Mouse (Mus musculus): ENCODE measurements around the gene Osbpl9.

The Osbpl9 gene

GRCm38 (mm10) chr4:109105254-109105653, 96.8 kb downstream of the Osbpl9 start:
- in situ Hi-C loops (cut with MboI, MseI): no loop called here

GRCm38 (mm10) chr4:109103145-109103883, 98.8 kb downstream of the Osbpl9 start:
- in situ Hi-C loops (cut with MboI, MseI): no loop called here

- in situ Hi-C loops (cut with MboI, MseI): no loop called here
Observed at GRCm38 (mm10) chr4:109102574-109102973, 99.5 kb downstream of the Osbpl9 start.

- in situ Hi-C loops (cut with MboI, MseI): no loop called here
Observed at GRCm38 (mm10) chr4:109098861-109099260, 103.2 kb downstream of the Osbpl9 start.

- in situ Hi-C loops (cut with MboI, MseI): no loop called here
Observed at GRCm38 (mm10) chr4:109094269-109094668, 107.8 kb downstream of the Osbpl9 start.

GRCm38 (mm10) chr4:109092344-109092743, 109.7 kb downstream of the Osbpl9 start:
- in situ Hi-C loops (cut with MboI, MseI): no loop called here

- in situ Hi-C loops (cut with MboI, MseI): no loop called here
Observed at GRCm38 (mm10) chr4:109091241-109091777, 110.8 kb downstream of the Osbpl9 start.

- in situ Hi-C loops (cut with MboI, MseI): no loop called here
Observed at GRCm38 (mm10) chr4:109089999-109090398, 112.1 kb downstream of the Osbpl9 start.

GRCm38 (mm10) chr4:109089171-109089570, 112.9 kb downstream of the Osbpl9 start:
- in situ Hi-C loops (cut with MboI, MseI): no loop called here

- in situ Hi-C loops (cut with MboI, MseI): loop anchor here in 1 of 2 experiments (5.0 kb wide), 1 partner anchor 82 kb away; no protein-coding TSS in a partner anchor
Observed at GRCm38 (mm10) chr4:109080118-109080517, 122.0 kb downstream of the Osbpl9 start.

GRCm38 (mm10) chr4:109079676-109080075, 122.4 kb downstream of the Osbpl9 start:
- in situ Hi-C loops (cut with MboI, MseI): loop anchor here in 1 of 2 experiments (5.0 kb wide), 1 partner anchor 83 kb away; no protein-coding TSS in a partner anchor

- in situ Hi-C loops (cut with MboI, MseI): no loop called here
Observed at GRCm38 (mm10) chr4:109078941-109079340, 123.1 kb downstream of the Osbpl9 start.

- in situ Hi-C loops (cut with MboI, MseI): no loop called here
Observed at GRCm38 (mm10) chr4:109073296-109073695, 128.8 kb downstream of the Osbpl9 start.

GRCm38 (mm10) chr4:109072891-109073290, 129.2 kb downstream of the Osbpl9 start:
- in situ Hi-C loops (cut with MboI, MseI): no loop called here

GRCm38 (mm10) chr4:109065714-109066113, 136.4 kb downstream of the Osbpl9 start:
- in situ Hi-C loops (cut with MboI, MseI): loop anchor here in 1 of 2 experiments (5.0 kb wide), 1 partner anchor 97 kb away; no protein-coding TSS in a partner anchor

GRCm38 (mm10) chr4:109064941-109065340, 137.1 kb downstream of the Osbpl9 start:
- in situ Hi-C loops (cut with MboI, MseI): loop anchor here in 1 of 2 experiments (5.0 kb wide), 1 partner anchor 97 kb away; no protein-coding TSS in a partner anchor

GRCm38 (mm10) chr4:109059255-109059821, 142.7 kb downstream of the Osbpl9 start:
- in situ Hi-C loops (cut with MboI, MseI): no loop called here

- in situ Hi-C loops (cut with MboI, MseI): no loop called here
Observed at GRCm38 (mm10) chr4:109057640-109058039, 144.4 kb downstream of the Osbpl9 start.

- in situ Hi-C loops (cut with MboI, MseI): no loop called here
Observed at GRCm38 (mm10) chr4:109056351-109056750, 145.7 kb downstream of the Osbpl9 start.

GRCm38 (mm10) chr4:109054003-109054402, 148.1 kb downstream of the Osbpl9 start:
- in situ Hi-C loops (cut with MboI, MseI): no loop called here

GRCm38 (mm10) chr4:109052282-109052681, 149.8 kb downstream of the Osbpl9 start:
- in situ Hi-C loops (cut with MboI, MseI): no loop called here

GRCm38 (mm10) chr4:109048258-109048657, 153.8 kb downstream of the Osbpl9 start:
- in situ Hi-C loops (cut with MboI, MseI): no loop called here

- in situ Hi-C loops (cut with MboI, MseI): no loop called here
Observed at GRCm38 (mm10) chr4:109043756-109044155, 158.3 kb downstream of the Osbpl9 start.

All from T-helper 17 cell (primary cell).